Mouse (Mus musculus): ENCODE measurements around the gene Zfp13. TPM values are rescaled to one million over a fixed set of nuclear protein-coding genes. Genes with fewer than 3 reads are reported as not detected.

Gene Zfp13
- polyA plus RNA-seq, 1 experiment from 2014 or later = 22.1 TPM

DNA sequence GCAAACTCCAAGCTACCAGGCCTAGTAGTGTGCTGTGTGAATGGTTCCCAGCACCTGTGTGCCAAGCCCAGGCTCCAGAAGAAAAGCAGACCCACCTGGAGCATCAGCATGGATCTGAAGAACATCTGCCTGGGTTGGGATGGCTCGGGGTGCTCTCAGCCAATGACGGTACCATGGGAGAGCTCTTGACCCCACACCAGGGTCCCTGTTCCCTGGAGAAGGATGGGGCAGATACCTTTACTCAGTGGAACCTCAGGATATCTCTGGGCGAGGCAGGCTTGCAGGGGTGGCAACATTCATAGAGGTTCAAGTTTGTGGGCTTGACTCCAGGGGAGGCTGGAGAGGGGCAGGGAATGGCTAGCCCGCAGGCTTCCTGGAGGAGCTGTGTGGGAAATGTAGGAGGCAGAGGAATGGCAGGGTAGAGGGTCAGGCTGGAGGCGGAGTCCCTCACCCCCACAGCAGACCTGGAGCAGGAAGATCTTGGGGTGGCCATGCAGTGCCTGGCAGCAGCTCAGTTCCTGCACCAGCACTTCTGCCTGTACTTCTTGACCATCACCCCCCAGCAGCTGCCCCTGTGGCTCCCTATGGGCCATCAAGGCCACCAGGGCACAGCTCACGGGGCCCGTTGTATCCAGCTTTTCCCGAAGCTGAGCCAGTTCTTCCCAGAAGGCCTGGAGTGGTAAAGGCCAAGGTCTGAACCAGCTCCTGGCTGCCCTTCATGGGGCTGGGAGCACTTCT, 46.2 kb downstream of the Zfp13 start:
- Histone ChIP-seq H3K4me1 (peaks cover 23% of the 10 kb centered on the region), H3K27ac (no peak overlapping the region), H3K9me3 (no peaks in the 10 kb centered on the region), H3K27me3 (ENCODE audit: poor library complexity, severe bottlenecking) (no peaks in the 10 kb centered on the region), H3K36me3 (replicated peaks) (peaks cover 38% of the 10 kb centered on the region), H3K4me3 (peak overlapping the region; percentile 4; the same call in 1 of the 2 replicates)
- 89% methylated on average over 8 of the region's 8 CpGs for WGBS
- DNase-seq (ENCODE audit: extremely low spot score, low spot score) = no peak

DNA sequence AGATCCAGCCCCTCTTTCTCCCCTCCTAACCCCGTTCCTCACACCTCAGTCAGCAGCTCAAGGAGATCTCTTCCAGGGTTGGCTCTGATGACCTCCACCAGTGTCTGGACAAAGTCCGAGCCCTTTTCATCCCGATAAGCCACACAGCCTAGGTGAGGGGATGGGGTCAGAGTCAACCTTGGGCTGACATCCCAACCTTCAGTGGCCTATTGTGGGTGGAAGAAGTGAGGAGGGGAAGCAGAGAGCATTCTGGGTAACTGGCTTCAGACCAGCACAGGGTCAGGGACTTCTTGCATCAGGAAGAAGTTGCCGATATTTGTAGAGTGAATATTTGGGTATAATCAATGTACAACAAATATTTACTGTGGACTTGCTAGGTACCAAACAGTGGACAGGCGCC, 47.3 kb downstream of the Zfp13 start:
- Histone ChIP-seq H3K9me3 (no peaks in the 10 kb centered on the region), H3K4me3 (peak overlapping the region; percentile 61; the same call in 1 of the 2 replicates), H3K27me3 (ENCODE audit: poor library complexity, severe bottlenecking) (no peaks in the 10 kb centered on the region), H3K4me1 (peaks cover 23% of the 10 kb centered on the region), H3K36me3 (replicated peaks) (peaks cover 27% of the 10 kb centered on the region), H3K27ac (no peak overlapping the region)
- no peak for DNase-seq (ENCODE audit: extremely low spot score, low spot score)
- 64% methylated on average over 5 of the region's 5 CpGs for WGBS

DNA sequence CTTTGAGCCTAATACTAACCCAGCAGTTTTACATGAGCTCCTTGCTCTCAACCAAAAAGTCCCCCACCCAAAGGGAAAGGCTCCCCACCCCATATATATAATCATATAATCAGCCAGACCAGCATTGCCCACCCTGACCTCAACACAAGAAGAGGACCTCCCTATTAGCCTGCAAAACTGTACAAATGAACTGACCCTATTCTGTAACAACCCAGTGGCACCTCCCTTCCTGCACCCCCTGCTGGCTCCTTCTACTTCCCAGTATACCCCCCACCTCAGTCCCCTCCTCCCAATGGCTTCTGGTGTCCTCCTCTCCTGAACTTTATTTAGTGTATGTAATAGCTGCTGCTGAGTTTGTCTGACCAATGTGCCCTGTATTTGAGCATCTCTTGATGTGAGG, 47.9 kb downstream of the Zfp13 start:
- Histone ChIP-seq H3K27ac (peak overlapping the region; percentile 78), H3K27me3 (ENCODE audit: poor library complexity, severe bottlenecking) (no peaks in the 10 kb centered on the region), H3K4me1 (peaks cover 23% of the 10 kb centered on the region), H3K36me3 (replicated peaks) (peaks cover 21% of the 10 kb centered on the region), H3K4me3 (peak overlapping the region; percentile 61), H3K9me3 (no peaks in the 10 kb centered on the region)
- no peak for DNase-seq (ENCODE audit: extremely low spot score, low spot score)

GRCm38 (mm10) chr17:23550856-23551255, 48.4 kb downstream of the Zfp13 start:
- Histone ChIP-seq H3K27me3 (ENCODE audit: poor library complexity, severe bottlenecking) (no peaks in the 10 kb centered on the region), H3K4me1 (peaks cover 23% of the 10 kb centered on the region), H3K9me3 (no peaks in the 10 kb centered on the region), H3K27ac (peak overlapping the region; percentile 78), H3K4me3 (peak overlapping the region; percentile 61), H3K36me3 (replicated peaks) (peaks cover 16% of the 10 kb centered on the region)
- WGBS = under 1% methylated on average over 15 of the region's 15 CpGs
- DNase-seq (ENCODE audit: extremely low spot score, low spot score) = peak; percentile 55

DNA sequence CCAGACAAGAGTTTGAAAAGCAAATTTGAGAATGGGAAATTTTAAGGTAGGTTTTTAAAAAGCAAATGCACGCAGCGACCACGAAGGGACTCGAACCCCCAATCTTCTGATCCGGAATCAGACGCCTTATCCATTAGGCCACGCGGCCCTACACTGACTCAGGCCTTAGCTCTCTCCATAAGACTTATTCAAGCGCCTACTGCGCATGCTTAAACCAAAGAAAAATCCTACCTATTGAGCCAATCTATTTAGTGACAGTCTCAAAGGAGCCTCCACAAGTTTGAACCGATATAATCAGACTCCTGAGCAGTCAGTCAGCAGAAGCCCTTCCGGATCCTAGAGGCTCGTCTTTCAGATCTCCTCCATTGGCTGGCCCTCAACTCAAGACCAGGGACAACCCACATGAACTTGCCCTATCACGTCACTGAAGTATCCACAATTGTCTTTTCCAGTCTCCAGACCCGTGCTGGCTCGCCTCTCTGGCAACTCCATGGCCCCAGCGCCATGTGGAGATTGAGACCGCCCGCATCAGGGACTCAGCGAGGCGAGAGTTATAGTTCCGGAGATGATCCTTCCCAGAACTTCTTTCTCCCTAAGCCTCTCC, 49.0 kb downstream of the Zfp13 start:
- Histone ChIP-seq H3K27me3 (ENCODE audit: poor library complexity, severe bottlenecking) (no peaks in the 10 kb centered on the region), H3K36me3 (replicated peaks) (peaks cover 10% of the 10 kb centered on the region), H3K9me3 (no peaks in the 10 kb centered on the region), H3K4me3 (peak overlapping the region; percentile 61), H3K27ac (peak overlapping the region; percentile 78), H3K4me1 (peaks cover 23% of the 10 kb centered on the region)
- under 1% methylated on average over 22 of the region's 22 CpGs for WGBS
- peak; percentile 94 for DNase-seq (ENCODE audit: extremely low spot score, low spot score)

- Histone ChIP-seq H3K4me3 (peak overlapping the region; percentile 61), H3K9me3 (no peaks in the 10 kb centered on the region), H3K27me3 (ENCODE audit: poor library complexity, severe bottlenecking) (no peaks in the 10 kb centered on the region), H3K4me1 (peaks cover 23% of the 10 kb centered on the region), H3K36me3 (replicated peaks) (peaks cover 2% of the 10 kb centered on the region), H3K27ac (no peak overlapping the region)
- WGBS = 3% methylated on average over 9 of the region's 9 CpGs
- DNase-seq (ENCODE audit: extremely low spot score, low spot score) = no peak
These were observed 49.8 kb downstream of the Zfp13 start for GRCm38 (mm10) chr17:23549441-23549840.

DNA sequence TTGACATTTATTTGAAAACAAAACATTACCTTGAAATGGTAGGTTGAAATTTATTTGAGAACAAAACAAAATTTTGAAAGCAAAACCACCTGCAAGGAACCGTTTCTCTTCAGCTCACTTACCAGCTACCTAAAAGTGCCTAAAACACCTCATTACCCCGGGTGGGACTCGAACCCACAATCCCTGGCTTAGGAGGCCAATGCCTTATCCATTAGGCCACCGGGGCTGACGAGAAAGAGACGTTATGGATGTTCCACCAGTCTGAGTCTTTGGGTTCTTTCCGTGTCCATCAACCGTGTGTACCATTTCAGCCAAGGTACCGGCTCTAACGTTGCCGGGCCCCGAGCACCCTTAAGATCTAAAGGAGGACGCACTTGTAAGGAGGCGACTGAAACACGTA, 50.7 kb downstream of the Zfp13 start:
- DNase-seq (ENCODE audit: extremely low spot score, low spot score) = peak; percentile 92
- Histone ChIP-seq H3K27ac (no peak overlapping the region), H3K4me3 (peak overlapping the region; percentile 61), H3K9me3 (no peaks in the 10 kb centered on the region), H3K36me3 (replicated peaks) (no peaks in the 10 kb centered on the region), H3K27me3 (ENCODE audit: poor library complexity, severe bottlenecking) (0 out of 2 replicates have a peak, but pooled peaks cover 3% of the 10 kb centered on the region), H3K4me1 (peaks cover 24% of the 10 kb centered on the region)
- WGBS = under 1% methylated on average over 15 of the region's 15 CpGs

GRCm38 (mm10) chr17:23547681-23548443, 51.4 kb downstream of the Zfp13 start:
- H3K27me3 ChIP-seq (ENCODE audit: poor library complexity, severe bottlenecking) = 0 out of 2 replicates have a peak, but pooled peaks cover 9% of the 10 kb centered on the region
- peak overlapping the region; percentile 78; the same call in 1 of the 2 replicates for H3K4me3 ChIP-seq
- no peak for DNase-seq (ENCODE audit: extremely low spot score, low spot score)
- no peaks in the 10 kb centered on the region for H3K9me3 ChIP-seq
- peaks cover 32% of the 10 kb centered on the region for H3K4me1 ChIP-seq
- WGBS = 51% methylated on average over 11 of the region's 11 CpGs
- no peaks in the 10 kb centered on the region for H3K36me3 ChIP-seq (replicated peaks)
- no peak overlapping the region for H3K27ac ChIP-seq

DNA sequence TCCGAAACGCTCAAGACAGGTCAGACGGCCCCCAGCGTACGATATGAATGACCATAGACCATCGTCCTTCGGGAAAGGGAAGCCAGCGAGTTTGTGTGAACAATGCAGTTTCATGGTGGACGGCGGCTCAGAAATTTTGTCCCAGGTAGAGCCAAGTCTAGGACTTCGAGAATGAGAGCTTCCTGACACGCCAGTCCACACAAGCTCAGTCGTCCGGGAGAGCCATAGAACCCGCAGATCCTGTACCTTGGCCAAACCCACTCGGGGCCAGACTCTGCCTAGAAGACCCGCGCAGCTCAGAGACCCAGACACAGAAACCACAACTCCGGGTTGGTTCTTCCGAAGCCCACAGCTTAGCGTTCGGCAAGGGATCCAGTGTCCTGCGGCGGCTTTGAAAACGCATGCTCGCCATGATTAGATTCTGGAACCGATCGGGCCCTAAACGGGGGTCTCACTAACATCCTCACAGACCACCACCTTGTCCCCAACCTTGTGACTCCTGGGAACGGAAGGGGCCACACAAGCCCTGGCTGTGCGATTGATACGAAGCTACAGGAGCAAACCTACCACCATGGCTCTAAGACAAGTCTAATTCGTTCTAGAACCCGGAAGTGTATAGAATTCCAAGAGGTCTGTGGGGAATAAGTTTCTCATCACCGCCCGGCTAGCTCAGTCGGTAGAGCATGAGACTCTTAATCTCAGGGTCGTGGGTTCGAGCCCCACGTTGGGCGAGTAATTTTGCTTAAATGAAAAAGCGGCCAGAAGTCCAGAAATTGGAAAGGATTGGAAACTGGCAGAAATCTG, 52.4 kb downstream of the Zfp13 start:
- Histone ChIP-seq H3K27me3 (ENCODE audit: poor library complexity, severe bottlenecking) (peaks cover 14% of the 10 kb centered on the region; the same call in 1 of the 2 replicates), H3K27ac (peak overlapping the region; percentile 85), H3K36me3 (replicated peaks) (no peaks in the 10 kb centered on the region), H3K4me1 (peaks cover 40% of the 10 kb centered on the region), H3K9me3 (no peaks in the 10 kb centered on the region), H3K4me3 (peak overlapping the region; percentile 78)
- peak; percentile 91 for DNase-seq (ENCODE audit: extremely low spot score, low spot score)
- WGBS = under 1% methylated on average over 42 of the region's 42 CpGs

DNA sequence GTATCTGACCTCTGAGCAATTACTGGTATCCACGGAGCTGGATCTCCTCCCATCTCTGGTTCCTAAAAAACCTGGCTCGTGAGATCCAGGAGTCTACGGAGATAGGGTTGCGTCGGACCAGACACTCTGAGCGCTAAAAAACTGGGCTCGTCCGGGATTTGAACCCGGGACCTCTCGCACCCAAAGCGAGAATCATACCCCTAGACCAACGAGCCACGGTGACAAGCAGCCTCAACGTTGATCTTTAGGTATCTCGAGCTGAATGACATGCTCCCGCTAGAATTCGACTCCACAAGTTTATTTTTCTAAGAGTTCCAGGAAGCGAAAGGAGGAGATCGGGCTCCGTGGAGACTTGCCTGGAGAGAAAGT, 53.0 kb downstream of the Zfp13 start:
- H3K27me3 ChIP-seq (ENCODE audit: poor library complexity, severe bottlenecking) = peaks cover 20% of the 10 kb centered on the region; the same call in 1 of the 2 replicates
- WGBS = under 1% methylated on average over 20 of the region's 20 CpGs
- H3K36me3 ChIP-seq (replicated peaks) = no peaks in the 10 kb centered on the region
- no peaks in the 10 kb centered on the region for H3K9me3 ChIP-seq
- peaks cover 40% of the 10 kb centered on the region for H3K4me1 ChIP-seq
- peak overlapping the region; percentile 85 for H3K27ac ChIP-seq
- peak overlapping the region; percentile 78 for H3K4me3 ChIP-seq
- peak; percentile 88 for DNase-seq (ENCODE audit: extremely low spot score, low spot score)

GRCm38 (mm10) chr17:23545841-23546240, 53.4 kb downstream of the Zfp13 start:
- WGBS = 11% methylated on average over 6 of the region's 6 CpGs
- Histone ChIP-seq H3K27ac (no peak overlapping the region), H3K9me3 (no peaks in the 10 kb centered on the region), H3K36me3 (replicated peaks) (no peaks in the 10 kb centered on the region), H3K4me1 (peaks cover 38% of the 10 kb centered on the region), H3K4me3 (peak overlapping the region; percentile 78), H3K27me3 (ENCODE audit: poor library complexity, severe bottlenecking) (peaks cover 22% of the 10 kb centered on the region; the same call in 1 of the 2 replicates)
- peak; percentile 39 for DNase-seq (ENCODE audit: extremely low spot score, low spot score)

GRCm38 (mm10) chr17:23544766-23545165, 54.5 kb downstream of the Zfp13 start:
- Histone ChIP-seq H3K4me3 (no peak overlapping the region), H3K9me3 (no peaks in the 10 kb centered on the region), H3K4me1 (peaks cover 43% of the 10 kb centered on the region), H3K27ac (no peak overlapping the region), H3K27me3 (ENCODE audit: poor library complexity, severe bottlenecking) (peaks cover 29% of the 10 kb centered on the region), H3K36me3 (replicated peaks) (no peaks in the 10 kb centered on the region)
- WGBS = 94% methylated on average over 1 of the region's 1 CpGs
- no peak for DNase-seq (ENCODE audit: extremely low spot score, low spot score)
